Mouse (Mus musculus) megakaryocyte progenitor cell, adult 5-6 weeks (primary cell): ENCODE measurements at regions not wholly inside any gene's neighbourhood (a gene's known extent, or its start where the extent isn't known, plus 50 kb on each side); places are given as distances from the start of the nearest gene placed in this dataset.
A peak's percentile ranks its signal among the peaks of the same experiment; 100 is the strongest.

Source experiments
- ATAC-seq: replicated peaks from 2 replicates; pipeline ENCODE4 v1.8.0; 2016; ENCODE audit warnings: mild to moderate bottlenecking, moderate TSS enrichment, inconsistent platforms; ENCODE audit not compliant: poor library complexity

GRCm38 (mm10) chr16:75663871-75664270 lies 71.2 kb downstream of the Rbm11 start:
- no peak for ATAC-seq

DNA sequence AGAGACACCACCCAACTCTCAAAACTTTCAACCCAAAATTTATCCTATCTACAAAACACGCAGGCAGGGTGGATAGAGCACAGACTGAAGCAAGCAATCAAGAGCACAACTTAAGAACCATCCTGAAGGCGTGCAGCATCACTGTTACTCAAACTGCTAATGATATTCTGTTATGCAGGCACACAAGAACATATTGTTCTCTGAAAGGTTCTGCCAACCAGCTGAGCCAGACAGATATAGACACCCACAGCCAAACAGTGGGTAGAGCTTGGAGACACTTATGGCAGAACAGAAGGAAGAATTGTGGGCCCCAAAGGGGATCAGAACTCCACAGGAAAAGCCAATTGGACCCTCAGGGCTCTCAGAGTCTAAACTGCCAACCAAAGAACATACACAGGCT lies 74.9 kb downstream of the Rbm11 start:
- ATAC-seq = no peak

DNA sequence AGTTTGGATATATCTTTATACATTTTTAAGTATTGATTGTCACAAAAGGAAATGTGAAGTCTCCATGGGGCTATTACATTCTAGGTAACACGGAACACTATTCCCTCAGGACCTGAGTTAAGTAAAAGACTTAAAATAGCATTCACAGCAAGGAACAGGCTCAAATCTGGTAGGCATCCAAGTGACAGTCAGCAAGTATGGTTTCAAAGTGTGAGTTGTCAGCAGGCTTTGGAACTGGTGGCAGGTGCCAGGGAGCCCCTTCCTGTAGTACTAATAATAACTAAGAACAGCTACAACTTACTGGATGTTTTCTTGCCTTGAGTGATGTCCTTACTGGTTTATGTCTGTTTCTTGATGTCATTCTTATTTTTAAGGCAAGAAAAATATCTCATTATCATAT lies 79.5 kb downstream of the Rbm11 start:
- no peak for ATAC-seq

DNA sequence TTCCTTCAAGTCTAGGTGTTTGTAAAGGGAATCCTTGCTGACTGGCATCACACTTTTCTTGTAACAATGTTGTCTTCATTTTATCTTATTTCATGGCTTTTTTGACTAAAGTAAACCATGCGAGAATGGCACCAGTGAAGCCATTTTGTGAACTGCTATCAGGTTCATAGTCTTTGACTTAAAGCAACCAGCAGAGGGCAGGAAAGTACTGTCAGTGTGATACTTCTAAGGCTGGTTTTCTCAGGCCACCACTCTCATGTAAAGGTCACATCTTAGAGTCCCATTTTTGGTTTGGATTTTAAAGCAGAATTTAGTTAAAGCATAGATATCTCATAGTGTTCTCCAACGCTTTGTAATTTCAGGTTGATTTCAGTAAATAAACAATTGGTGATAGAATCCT lies 83.2 kb downstream of the Rbm11 start:
- ATAC-seq = peak; percentile 99

DNA sequence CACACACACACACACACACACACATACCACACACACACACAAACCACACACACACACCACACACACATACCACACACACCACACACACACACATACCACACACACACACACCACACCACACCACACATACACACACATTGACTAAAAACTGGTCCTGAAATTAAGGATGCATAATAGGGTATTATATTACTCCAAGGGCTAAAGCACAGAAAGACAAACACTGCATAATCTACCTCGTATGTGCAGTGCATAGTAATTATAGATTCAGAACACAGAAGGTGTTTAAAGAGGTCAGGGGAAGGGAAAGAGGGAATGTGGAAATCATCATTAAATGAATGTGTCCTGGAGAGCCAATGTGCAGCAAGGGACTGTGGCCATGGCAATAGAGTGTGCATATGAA lies 84.5 kb downstream of the Rbm11 start:
- no peak for ATAC-seq
